Mouse (Mus musculus) liver, embryonic 14.5 days (tissue): ENCODE measurements at regions not wholly inside any gene's neighbourhood (a gene's known extent, or its start where the extent isn't known, plus 50 kb on each side); places are given as distances from the start of the nearest gene placed in this dataset.

Source experiments
- ATAC-seq: fragments of 200-750 bp; cut with Nextera tagmentation; 2 replicates; pipeline ENCODE4 v1.8.0; 2017; ENCODE audit warnings: moderate number of reproducible peaks, mild to moderate bottlenecking, moderate library complexity; ENCODE audit not compliant: insufficient read depth
- DNase-seq, 3 experiments: peaks; one replicate each; pipeline ENCODE4 v3.0.0-alpha.2; 2012 to 2013; ENCODE audit warnings: low read depth in 3 of 3, low spot score in 3 of 3
- H3K27ac ChIP-seq: fragments of 300-500 bp; sonication (generic); 2 replicates; pipeline ENCODE4 v1.5.1; 2014; ENCODE audit warnings: moderate library complexity, mild to moderate bottlenecking, control low read depth, inconsistent platforms
- H3K27me3 ChIP-seq: fragments of 300-500 bp; sonication (generic); 2 replicates; pipeline ENCODE4 v1.6.1; 2014; ENCODE audit warnings: mild to moderate bottlenecking, low read length, moderate library complexity; ENCODE audit not compliant: control insufficient read depth, insufficient read depth
- H3K36me3 ChIP-seq: fragments of 300-500 bp; sonication (generic); replicated peaks from 2 replicates; pipeline ENCODE4 v1.6.1; 2014; ENCODE audit warnings: low read depth; ENCODE audit not compliant: control insufficient read depth, insufficient read depth
- H3K4me1 ChIP-seq, 2 experiments: fragments of 200-500 bp in 1 of 2; fragments of 300-500 bp in 1 of 2; sonication (generic) in 1 of 2; replicated peaks; 2 replicates each; pipeline ENCODE4 v1.6.1; 2012 to 2014; ENCODE audit warnings: antibody characterized with exemption in 1 of 2, inconsistent platforms in 1 of 2, low read length in 1 of 2; ENCODE audit not compliant: control insufficient read depth in 2 of 2, insufficient read depth in 2 of 2
- H3K4me2 ChIP-seq: fragments of 300-500 bp; sonication (generic); 2 replicates; pipeline ENCODE4 v1.6.1; 2014; ENCODE audit warnings: low read depth, mild to moderate bottlenecking, control low read depth, moderate library complexity
- H3K4me3 ChIP-seq, 2 experiments: fragments of 200-500 bp in 1 of 2; fragments of 300-500 bp in 1 of 2; sonication (generic) in 1 of 2; 2 replicates each; pipeline ENCODE4 v1.5.1; 2012 to 2014; ENCODE audit warnings: low read depth in 2 of 2, low read length in 2 of 2, mild to moderate bottlenecking in 2 of 2, control low read depth in 1 of 2, inconsistent platforms in 1 of 2, moderate library complexity in 1 of 2; ENCODE audit not compliant: insufficient read depth in 1 of 2
- H3K9ac ChIP-seq: fragments of 300-500 bp; sonication (generic); replicated peaks from 2 replicates; pipeline ENCODE4 v1.6.1; 2014; ENCODE audit warnings: mild to moderate bottlenecking, control low read depth, moderate library complexity
- H3K9me3 ChIP-seq: fragments of 300-500 bp; sonication (generic); 2 replicates; pipeline ENCODE4 v1.6.1; 2016; ENCODE audit warnings: low read length, mixed read lengths; ENCODE audit not compliant: control insufficient read depth
- CTCF ChIP-seq: IDR thresholded peaks from 2 replicates; pipeline ENCODE4 v1.5.1; 2016; ENCODE audit warnings: antibody characterized with exemption, low read depth, control low read depth
- EP300 ChIP-seq: IDR thresholded peaks from 2 replicates; pipeline ENCODE4 v1.6.1; 2016; ENCODE audit warnings: antibody characterized with exemption, low read depth
- WGBS: fragments of 180-500 bp; shearing (Covaris S2); extraction: QIAGEN DNeasy Blood & Tissue Kit; methylation state at CpG from one replicate; pipeline ENCODE4 v1.1.7; 2014; ENCODE audit not compliant: insufficient replicate concordance; 5-methylcytosine and 5-hydroxymethylcytosine counted together

GRCm38 (mm10) chr11:71846496-71846895 lies 96.8 kb downstream of the Wscd1 start:
- H3K9ac ChIP-seq, result no peak overlapping the region
- TF ChIP-seq CTCF (no peak), EP300 (no peak)
- no peaks in the 10 kb centered on the region for H3K9me3 ChIP-seq
- no peaks in the 10 kb centered on the region for H3K4me1 ChIP-seq
- no peak overlapping the region for H3K4me2 ChIP-seq
- 67% methylated on average over 3 of the region's 3 CpGs for WGBS
- no peaks in the 10 kb centered on the region for H3K27me3 ChIP-seq
- DNase-seq, result no peak
- ATAC-seq, result no peak
- no peak overlapping the region for H3K27ac ChIP-seq
- no peaks in the 10 kb centered on the region for H3K36me3 ChIP-seq
- no peak overlapping the region for H3K4me3 ChIP-seq

- no peak overlapping the region for H3K27ac ChIP-seq
- no peak overlapping the region for H3K4me3 ChIP-seq
- H3K4me1 ChIP-seq, result no peaks in the 10 kb centered on the region
- H3K9ac ChIP-seq, result no peak overlapping the region
- ATAC-seq (no peak), DNase-seq (no peak)
- no peaks in the 10 kb centered on the region for H3K9me3 ChIP-seq
- no peak overlapping the region for H3K4me2 ChIP-seq
- no peaks in the 10 kb centered on the region for H3K27me3 ChIP-seq
- WGBS, result 60% methylated on average over 8 of the region's 8 CpGs
- no peak for TF ChIP-seq EP300
- TF ChIP-seq CTCF, result no peak
- H3K36me3 ChIP-seq, result no peaks in the 10 kb centered on the region
These were observed 91.1 kb downstream of the Wscd1 start for GRCm38 (mm10) chr11:71840635-71841443.
